ENCODE assay signal across 17 mouse cellular contexts in genomic region chr14:55461757-55462156, GRCm38 (mm10). TPM values are rescaled to one million over a fixed set of nuclear protein-coding genes. Genes with fewer than 3 reads are reported as not detected.
"Had no signal": no experiment of that assay in that cellular context is flagged by ENCODE, and none has a peak within 500 bp of the region (broad histone marks: within the 10 kb centered on the region; RNA-seq: fewer than 3 reads in every experiment).

No protein-coding gene starts in this region.

- H3K27me3 ChIP-seq: limb, embryonic 12.5 days; midbrain, embryonic 15.5 days; neural tube, embryonic 12.5 days had no signal

- ATAC-seq: hindbrain, postnatal 0 days; lung, postnatal 0 days; midbrain, embryonic 15.5 days had no signal

- H3K4me3 ChIP-seq: layer of hippocampus, adult 2 months; limb, embryonic 12.5 days; liver, embryonic 15.5 days; midbrain, embryonic 15.5 days; neural tube, embryonic 12.5 days had no signal

- DNase-seq: kidney, postnatal 4 days; liver; lung, adult 2 months; lung, postnatal 36 days; retina, postnatal 1 day; thymus, adult 18-20 months; thymus, postnatal 14 days had no signal

- H3K36me3 ChIP-seq: limb, embryonic 12.5 days; liver, embryonic 15.5 days; midbrain, embryonic 15.5 days; neural tube, embryonic 12.5 days had no signal

- H3K27ac ChIP-seq: hindbrain, postnatal 0 days; layer of hippocampus, adult 2 months; limb, embryonic 12.5 days; liver, embryonic 15.5 days; midbrain, embryonic 15.5 days; neural tube, embryonic 12.5 days had no signal

- H3K4me2 ChIP-seq: limb, embryonic 12.5 days; liver, embryonic 15.5 days; midbrain, embryonic 15.5 days; neural tube, embryonic 12.5 days had no signal

- H3K9ac ChIP-seq: limb, embryonic 12.5 days; liver, embryonic 15.5 days; midbrain, embryonic 15.5 days; neural tube, embryonic 12.5 days had no signal

- H3K4me1 ChIP-seq: limb, embryonic 12.5 days; midbrain, embryonic 15.5 days; neural tube, embryonic 12.5 days had no signal

- H3K9me3 ChIP-seq: limb, embryonic 12.5 days; liver, embryonic 15.5 days; midbrain, embryonic 15.5 days; neural tube, embryonic 12.5 days had no signal

RNA-seq across cellular contexts. Expression of gene Carmil3, which starts 28.7 kb away (rescaled TPM):
- total RNA-seq: monocyte, adult 5-6 weeks; neutrophil, adult 5-6 weeks had no signal

RNA-seq across cellular contexts. Expression of gene Cpne6, which starts 48.5 kb away (rescaled TPM):
- total RNA-seq: megakaryocyte progenitor cell, adult 5-6 weeks; monocyte, adult 5-6 weeks; neutrophil, adult 5-6 weeks had no signal
- polyA plus RNA-seq: liver, embryonic 15.5 days; lung, postnatal 0 days had no signal
